Mouse (Mus musculus): ENCODE measurements around the gene Gtf3c2.

DNA sequence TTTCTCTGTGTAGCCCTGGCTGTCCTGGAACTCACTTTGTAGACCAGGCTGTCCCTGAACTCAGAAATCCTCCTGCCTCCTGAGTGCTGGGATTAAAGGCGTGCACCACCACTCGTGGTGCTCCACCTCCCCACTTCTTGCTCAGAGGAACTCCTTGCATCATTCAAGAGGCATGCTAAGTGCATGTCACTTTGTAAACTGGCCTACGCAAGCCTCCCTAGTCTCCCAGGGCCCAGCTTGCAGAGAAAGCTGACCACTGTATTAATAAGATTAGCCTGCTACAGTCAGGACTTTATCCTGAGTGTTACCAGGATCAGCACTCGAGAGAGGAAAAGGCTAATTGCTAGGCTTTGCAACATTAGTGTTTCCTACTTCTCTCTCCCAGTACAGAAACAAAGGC is 11.3 kb downstream of the Gtf3c2 start:
- TF ChIP-seq CTCF (IDR thresholded peaks at IDR 0.05; ENCODE audit: insufficient read depth, low read length) (no peak), POLR2A (IDR thresholded peaks at IDR 0.05; ENCODE audit: borderline replicate concordance, extremely low read depth, low read depth, low read length) (no peak)
